Mouse (Mus musculus) gonadal fat pad, adult 2 months (tissue): Measurements from ENCODE around the gene Ccdc39. TPM values are rescaled to one million over a fixed set of nuclear protein-coding genes. Genes with fewer than 3 reads are reported as not detected.

ENCODE experiments used
- DNase-seq: peaks from one replicate; pipeline ENCODE4 v3.0.0-alpha.2; 2012; ENCODE audit warnings: low read depth
- polyA plus RNA-seq: library from polyadenylated mRNA; depleted of rRNA; stranded (reverse); fragments of >200 nt; gene quantifications from 2 replicates; pipeline ENCODE4 v1.2.3, GENCODE M21; 2012; rRNA removed

Gene Ccdc39
- polyA plus RNA-seq, 1 experiment, result 4.6 TPM

DNA sequence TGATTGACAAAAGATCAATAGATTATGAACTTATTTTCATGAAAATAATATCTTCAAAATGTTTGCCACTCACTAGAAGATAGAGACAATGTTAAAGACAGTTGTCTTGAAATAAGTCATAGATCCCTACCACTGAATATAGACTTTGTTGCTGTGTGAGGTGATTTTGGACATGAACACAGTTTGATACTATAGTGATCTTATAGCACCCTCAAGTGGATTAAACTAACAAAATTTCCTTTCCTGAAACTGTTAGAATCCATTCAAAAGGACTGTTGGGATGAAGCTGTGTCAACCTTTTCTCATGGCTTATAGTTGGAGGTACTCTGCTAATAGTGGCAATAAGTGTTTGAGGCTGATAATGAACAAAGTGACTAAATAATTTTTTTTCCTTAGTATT is 53.1 kb downstream of the Ccdc39 start:
- DNase-seq, result no peak

Other genes starting within 250 kb of the Ccdc39 start
- gene Ttc14, start 44.5 kb downstream of the Ccdc39 start, polyA plus RNA-seq, result 11.8 and 20.7 TPM in 2 replicates
- gene Fxr1, start 175.6 kb upstream of the Ccdc39 start, polyA plus RNA-seq, result 17.3 and 21.5 TPM in 2 replicates
- 53.7 and 54.3 TPM in 2 replicates for gene Dnajc19, start 237.0 kb upstream of the Ccdc39 start, polyA plus RNA-seq